Mouse (Mus musculus): Measurements from ENCODE around the gene Slc25a26.

The Slc25a26 gene

DNA sequence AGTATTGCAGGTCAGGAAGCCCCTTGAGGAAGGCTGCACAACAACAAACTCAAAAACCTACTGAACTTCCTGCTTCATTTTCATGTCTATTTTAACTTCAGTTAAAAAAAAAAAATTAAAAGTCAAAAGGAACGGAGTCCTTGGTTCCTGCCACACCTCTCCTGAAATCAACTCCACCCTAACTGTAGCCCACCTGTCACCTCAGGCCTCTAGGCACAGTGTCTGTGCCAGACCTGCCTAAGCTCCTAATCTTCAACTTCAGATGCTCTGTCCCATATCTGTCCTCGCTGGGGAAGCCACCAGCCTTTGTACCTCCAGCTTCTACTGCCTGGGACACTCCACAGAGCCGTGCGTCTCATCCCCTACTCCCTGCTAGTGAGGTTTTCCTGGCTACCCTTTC is 134.1 kb downstream of the Slc25a26 start:
- DNase-seq (ENCODE audit: extremely low read depth, low read depth, low spot score), result no peak

DNA sequence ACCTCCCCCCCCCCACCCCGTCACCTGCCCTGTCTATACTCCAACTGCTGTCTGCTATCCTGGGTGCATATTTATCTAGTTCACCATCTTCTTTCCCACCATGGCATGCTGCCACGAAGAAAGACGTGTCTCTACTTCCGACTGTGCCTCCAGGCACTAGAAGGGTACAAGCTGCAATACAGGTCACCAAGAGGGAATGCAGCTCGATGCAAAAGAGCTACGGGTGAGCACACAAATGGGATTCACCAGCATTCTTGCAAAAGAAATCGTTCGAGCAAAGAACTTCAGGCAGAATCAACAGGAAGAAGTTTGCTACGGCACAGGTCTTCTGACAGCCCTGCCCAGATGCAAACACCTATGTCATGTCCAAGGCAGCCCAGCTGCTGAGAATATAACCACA is 134.6 kb downstream of the Slc25a26 start:
- no peak for DNase-seq (ENCODE audit: extremely low read depth, low read depth, low spot score)

DNA sequence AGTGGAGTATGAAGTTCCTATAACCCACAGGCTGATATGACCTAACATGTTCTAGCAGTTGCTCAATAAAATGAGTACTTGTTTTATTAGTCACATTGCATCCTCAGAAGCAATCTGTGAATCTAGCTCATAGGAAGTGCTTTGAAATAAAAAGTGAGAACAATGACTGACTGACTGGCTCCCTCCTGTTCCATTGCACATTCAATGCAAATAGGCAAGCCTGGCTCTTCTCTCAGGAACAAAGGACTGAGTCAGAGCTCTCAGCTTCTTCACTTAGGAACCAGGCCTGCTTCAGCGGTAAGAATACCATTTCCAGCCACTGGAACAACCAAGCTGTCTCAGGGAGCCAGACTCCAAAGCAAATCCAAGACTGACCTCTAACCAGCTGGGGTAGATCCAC is 135.2 kb downstream of the Slc25a26 start:
- no peak for DNase-seq (ENCODE audit: extremely low read depth, low read depth, low spot score)

DNA sequence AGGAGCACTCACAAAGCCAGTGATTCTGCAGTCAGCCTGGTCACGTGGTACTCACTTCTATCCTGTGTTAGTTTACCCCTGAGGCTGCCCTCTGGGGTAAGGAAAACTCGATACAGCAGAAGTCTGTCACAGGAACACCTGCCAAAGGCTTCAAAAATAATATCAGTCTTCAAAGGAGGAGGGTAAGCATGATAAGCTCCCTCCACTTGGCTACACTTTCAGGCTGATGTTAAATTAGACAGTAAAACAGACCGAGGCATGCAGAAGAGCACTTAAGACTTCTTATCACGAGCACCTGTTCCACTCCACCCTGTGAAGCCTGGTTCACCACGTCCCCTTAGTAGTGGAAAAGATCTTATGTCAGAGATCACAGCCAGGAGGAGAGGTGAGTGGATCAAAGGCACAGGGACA is 136.9 kb downstream of the Slc25a26 start:
- no peak for DNase-seq (ENCODE audit: extremely low read depth, low read depth, low spot score)

DNA sequence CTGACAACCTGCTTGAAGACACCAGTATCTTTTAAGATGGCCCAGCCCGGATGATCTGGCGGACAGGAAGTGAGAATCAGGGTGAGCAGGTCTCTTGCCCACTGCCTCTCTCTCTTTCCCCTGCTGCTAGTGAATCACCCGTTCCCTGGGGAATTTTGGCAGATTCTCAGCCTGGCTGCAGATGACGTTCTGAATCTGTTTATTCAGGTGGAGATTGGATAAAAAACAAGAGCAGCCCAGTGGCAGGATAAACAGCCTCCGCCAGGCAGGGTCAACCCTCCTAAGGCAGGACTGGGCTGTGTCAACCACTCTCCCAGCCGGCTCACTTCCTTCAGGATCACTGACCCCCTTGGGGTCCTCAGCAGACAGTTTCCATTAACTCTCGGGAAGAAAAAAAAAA is 140.2 kb downstream of the Slc25a26 start:
- DNase-seq (ENCODE audit: extremely low read depth, low read depth, low spot score), result no peak

DNA sequence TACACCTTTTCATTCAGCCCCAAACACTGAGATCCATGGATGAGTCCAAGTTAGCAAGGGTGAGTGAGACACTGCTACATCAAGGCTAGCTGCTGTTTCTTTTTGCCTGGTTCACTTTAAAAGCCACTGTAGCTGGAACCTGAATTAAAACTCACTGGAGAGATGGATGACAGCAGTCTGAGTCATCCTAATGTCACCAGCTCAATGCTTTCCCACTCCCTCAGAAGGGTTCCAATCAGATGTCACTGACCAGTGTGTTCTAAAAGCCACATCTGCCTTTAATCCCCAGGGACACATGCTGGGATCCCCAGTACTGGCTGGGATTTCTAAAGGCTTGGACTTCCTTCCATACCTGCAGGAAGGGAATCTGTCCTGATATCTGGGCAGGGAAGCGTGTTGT is 141.9 kb downstream of the Slc25a26 start:
- no peak for DNase-seq (ENCODE audit: extremely low read depth, low read depth, low spot score)

DNA sequence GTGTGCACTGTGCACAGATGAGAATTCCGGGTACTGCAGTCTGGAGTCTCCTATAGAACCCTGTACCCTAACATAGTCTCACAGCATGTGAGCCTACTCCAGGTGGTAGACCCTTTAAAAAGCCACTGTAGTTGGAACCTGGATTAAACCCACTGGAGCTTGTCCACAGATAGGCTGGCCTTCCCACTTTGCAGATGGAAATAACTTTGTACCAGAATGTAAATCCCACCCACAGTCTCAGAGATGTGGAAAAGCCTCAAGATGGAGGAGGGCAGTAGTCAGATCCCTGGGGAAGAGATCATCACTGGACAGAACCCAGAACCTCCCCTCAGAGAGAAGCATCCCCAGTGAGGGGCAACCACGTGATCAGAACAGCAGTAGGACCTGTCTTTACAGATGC is 143.9 kb downstream of the Slc25a26 start:
- DNase-seq (ENCODE audit: extremely low read depth, low read depth, low spot score), result no peak

DNA sequence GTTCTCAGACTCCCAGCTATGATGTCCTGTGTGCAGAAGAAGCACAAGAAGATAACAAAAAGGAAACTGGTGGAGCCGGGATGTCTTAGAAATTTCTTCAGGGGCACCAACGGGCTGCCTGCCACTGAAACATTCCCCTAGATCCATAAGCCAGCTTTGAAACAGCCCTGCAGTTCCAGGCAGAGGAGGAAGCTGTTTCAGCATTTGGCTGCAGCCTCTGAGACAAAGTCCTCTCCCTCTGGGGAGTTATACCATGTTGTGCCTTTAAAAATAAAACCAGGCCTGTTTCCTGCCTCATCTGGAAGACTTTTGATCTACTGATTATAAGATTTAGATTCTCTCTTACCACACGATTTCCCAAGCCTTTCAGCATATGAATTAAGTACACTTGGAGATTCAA is 144.5 kb downstream of the Slc25a26 start:
- no peak for DNase-seq (ENCODE audit: extremely low read depth, low read depth, low spot score)

DNA sequence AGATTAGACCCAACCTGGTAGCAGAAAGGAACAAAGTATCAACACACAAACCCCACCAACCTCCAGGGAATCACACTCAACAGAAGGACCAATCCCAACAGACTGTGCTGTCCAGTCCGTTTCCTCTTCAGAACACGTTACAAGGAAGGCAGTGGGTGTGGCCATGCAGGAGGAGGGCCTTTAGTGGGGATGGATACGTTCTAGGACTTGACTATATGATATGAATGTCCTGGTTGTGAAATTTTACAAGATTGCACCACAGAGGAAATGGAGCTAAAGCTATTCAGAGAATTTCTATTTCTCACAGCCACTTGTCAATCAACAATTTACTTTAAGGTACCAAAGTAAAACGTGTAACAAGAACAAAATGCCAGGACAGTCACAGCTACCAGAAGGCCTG is 145.6 kb downstream of the Slc25a26 start:
- no peak for DNase-seq (ENCODE audit: extremely low read depth, low read depth, low spot score)

DNA sequence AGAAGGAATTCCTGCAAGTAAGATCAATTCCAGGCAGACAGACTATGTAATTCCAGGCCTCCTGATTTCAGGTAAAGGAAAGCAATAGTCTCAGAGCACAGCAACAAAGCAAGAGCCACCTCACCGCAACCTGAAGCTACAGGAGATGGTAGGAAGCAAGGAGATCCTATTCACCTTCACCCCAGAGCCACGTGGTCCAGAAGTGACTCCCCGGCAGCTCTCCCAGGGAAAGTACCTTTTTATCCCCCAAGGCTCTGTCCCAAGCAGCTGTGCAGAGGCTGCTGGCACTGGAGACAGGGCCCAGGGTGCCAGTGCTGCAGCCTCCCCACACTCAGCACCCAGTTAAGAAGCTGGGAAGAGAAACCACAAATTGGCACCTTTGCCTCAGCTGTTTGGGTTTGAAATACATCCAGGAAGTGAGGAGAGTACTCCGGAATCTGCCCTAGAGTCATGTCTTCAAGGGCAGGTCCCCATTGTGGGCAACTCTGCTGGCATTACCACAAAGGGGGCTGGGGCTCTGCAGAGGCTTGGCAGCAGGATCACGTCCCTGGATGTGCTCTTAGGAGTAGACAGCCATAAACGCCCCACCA is 146.2 kb downstream of the Slc25a26 start:
- no peak for DNase-seq (ENCODE audit: extremely low read depth, low read depth, low spot score)

DNA sequence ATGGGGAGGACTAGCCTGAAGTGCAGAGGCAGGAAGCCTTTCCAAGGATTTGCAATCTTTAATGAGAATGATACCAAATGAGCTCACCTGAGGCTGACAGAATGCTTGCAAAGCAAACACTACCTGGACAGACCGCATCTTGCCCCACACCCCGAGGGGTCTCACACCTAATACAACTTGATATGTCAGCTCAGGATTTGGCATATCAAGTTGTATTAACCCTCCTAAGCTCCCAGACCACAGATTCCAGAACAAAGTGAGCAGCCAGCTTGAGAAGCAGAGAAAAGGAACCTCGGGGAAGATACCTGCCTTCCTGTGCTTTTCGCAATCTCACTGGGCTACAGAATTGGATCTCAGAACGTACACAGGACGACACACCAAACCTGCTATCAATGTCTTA is 146.8 kb downstream of the Slc25a26 start:
- DNase-seq (ENCODE audit: extremely low read depth, low read depth, low spot score), result peak; percentile 99

DNA sequence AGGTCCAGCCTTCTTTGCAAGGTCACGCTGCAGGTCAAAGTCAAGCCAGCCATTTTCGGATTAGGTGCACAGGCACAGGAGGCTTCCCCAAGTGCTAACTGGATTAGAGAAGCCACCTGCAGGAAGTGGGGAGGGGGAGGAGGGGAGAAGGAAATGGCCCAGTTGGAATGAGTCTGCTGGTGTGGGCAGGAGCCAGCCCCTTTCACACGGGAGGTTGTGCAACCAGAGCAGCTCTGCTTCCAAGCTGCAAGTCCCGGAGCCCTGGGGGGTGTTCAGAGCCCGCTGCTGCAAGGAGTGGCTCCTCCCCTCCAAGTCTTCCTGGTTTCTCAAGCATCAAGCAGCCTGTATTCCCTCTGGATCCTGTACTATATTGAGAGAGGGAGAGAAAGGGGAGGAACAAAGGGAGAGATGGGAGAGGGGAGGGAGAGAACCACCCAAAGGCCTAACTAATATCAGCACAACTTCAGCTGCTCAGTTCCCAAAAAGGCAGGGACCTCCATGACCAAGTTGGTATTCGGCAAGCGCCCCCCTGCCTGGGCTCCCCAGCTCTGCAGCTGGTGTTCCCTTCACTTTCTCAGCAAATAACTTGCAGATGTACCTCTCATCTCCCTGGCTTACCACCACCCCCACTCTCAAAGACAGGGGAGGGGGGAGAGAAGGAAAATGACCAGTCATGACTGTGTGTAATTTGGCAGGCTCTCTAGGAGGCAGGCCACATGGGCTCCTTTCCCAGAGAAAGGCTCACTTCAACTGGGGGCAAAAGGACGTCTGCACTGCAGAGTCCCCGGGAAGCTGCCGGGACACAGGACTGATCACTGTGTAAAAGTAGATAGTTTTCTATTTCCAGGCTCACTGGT is 147.7 kb downstream of the Slc25a26 start:
- peak; percentile 97 for DNase-seq (ENCODE audit: extremely low read depth, low read depth, low spot score)

DNA sequence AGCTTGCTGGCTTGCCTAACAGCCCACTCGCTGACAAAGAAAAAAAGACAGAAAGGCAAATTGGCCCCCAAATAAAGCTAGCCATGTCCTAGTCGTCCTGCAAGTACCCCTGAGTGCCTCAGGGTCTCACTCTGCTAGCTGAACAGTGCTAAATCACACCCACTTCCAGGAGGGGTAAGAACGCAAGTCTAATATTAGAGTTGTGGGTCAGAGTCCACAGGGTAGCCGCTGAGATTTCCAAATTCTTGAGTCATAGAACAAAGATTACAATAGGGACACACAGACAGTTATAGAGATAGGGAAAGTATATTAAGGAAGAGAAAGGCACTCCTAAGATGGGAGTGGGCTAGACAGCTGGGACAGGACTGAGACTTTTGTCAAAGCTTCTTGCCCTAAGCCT is 148.4 kb downstream of the Slc25a26 start:
- no peak for DNase-seq (ENCODE audit: extremely low read depth, low read depth, low spot score)

DNA sequence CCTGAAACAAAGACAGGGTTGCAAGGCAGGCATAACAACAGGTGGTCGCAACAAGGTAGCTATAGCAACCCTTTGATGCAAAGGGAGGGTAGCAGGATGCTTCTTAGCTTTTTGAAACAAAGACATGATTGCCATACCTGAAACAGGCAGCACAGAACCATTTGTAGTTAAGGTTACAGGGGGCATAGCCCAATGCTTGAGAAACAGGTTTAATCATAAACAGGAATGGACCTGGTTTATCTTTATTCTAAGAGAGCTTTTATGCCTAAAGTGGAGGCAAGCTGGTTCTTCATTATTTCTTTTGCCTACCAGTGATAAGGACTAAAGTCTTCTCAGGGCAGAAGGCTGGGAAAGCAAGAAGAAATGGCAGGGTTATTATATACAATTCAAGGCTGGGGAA is 149.5 kb downstream of the Slc25a26 start:
- DNase-seq (ENCODE audit: extremely low read depth, low read depth, low spot score), result no peak

DNA sequence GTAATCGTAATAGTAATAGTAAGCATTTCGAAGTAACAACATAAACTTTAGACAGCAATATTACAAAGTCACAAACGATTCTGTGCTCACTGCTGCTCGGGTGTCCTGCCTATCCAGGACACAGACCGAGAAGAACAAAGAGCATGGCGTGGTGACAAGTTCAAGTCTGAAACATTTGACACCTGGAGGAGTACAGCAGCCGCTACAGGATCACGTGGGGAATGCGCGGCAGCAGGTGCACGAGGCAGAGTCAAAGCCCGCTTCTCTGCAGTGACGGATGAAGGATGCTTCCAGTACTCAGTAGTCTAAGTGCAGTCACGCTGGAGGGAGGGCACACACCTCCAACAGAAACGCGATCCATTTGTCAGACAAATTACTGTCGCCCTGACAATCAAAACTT is 151.4 kb downstream of the Slc25a26 start:
- no peak for DNase-seq (ENCODE audit: extremely low read depth, low read depth, low spot score)

DNA sequence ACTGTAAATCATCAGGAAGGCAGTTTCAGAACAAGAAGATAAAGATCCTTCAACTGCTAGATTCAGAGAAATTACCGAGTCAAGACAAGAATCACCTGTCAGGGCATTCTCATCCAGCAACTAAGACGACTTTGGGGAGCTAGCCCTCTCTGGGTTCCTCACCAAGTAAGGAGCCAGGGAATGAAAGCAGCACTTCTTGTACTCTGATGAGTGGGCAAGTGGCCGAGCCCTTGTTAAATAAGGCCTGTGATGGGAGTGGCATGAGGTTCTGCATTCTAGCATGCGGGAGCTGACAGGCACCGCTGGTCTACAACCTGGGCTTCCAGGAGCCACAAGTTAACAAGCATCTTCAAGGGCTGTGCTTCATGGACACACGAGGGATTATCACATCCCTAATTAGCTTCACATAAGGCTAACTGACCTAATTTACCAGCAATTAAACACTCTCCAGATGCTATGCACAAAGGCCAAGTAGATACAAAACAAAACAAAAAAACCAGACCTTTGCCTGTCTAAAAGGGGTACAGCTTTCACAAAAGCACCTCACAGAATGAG is 152.6 kb downstream of the Slc25a26 start:
- DNase-seq (ENCODE audit: extremely low read depth, low read depth, low spot score), result no peak

DNA sequence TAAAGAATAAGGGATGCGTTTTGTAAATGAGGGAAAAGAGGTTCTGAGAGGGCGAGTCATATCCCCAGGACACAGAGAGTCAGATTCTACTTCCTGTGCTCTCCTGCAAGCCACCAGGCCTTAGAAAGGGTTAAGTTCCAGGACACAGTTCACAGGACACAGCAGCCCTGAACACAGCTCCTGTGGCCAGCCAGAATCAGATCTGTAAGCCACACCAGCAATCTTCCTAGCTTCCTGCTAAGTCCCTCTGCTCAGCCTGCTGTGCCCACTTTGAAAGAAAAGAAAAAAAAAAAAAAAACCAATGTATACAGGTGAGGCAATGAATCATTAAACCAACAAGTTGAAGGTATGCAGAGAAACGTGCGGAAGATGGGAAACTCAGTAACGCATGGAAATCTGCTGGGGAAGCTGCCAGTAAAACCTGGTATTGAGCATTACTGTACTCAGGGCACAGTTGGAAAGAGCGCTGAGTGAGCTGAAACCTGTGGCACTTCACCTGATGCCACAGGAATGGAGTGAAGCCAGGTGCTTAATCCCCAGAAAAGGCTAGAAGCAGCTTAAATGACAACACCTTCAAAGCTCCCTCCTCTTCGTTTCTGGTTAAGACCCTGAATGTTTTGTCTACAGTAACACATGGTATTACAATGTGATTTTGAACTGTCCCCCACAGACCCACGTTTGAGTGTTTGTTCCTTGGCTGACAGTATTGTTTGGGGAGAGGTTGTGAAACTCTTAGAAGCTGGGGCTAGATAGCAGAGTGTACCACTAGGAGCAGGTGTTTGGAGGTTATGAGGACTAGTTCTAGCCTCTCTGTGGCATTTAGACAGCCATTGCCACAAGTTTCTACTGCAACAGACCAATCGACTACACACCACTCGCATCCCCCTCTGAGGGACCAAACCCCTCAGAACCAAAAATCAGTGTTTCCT is 153.5 kb downstream of the Slc25a26 start:
- no peak for DNase-seq (ENCODE audit: extremely low read depth, low read depth, low spot score)

Measured in fat pad, adult 2 months (tissue).